Mouse (Mus musculus) CD4-positive, CD25-positive, alpha-beta regulatory T cell, adult 2 months (primary cell): ENCODE results near the gene Socs2.

ENCODE experiments used
- DNase-seq: peaks from one replicate; pipeline ENCODE4 v3.0.0-alpha.2; 2012; ENCODE audit warnings: low read depth, low spot score

The Socs2 gene

GRCm38 (mm10) chr10:95354047-95354446, 62.9 kb downstream of the Socs2 start:
- no peak for DNase-seq

- no peak for DNase-seq
These were observed 68.5 kb downstream of the Socs2 start for GRCm38 (mm10) chr10:95348457-95348856.

GRCm38 (mm10) chr10:95347776-95348175, 69.2 kb downstream of the Socs2 start:
- DNase-seq, result no peak

GRCm38 (mm10) chr10:95342833-95343590, 74.0 kb downstream of the Socs2 start:
- DNase-seq, result no peak

GRCm38 (mm10) chr10:95340676-95341075, 76.3 kb downstream of the Socs2 start:
- DNase-seq, result no peak

GRCm38 (mm10) chr10:95337589-95337988, 79.4 kb downstream of the Socs2 start:
- no peak for DNase-seq

- no peak for DNase-seq
These were observed 80.0 kb downstream of the Socs2 start for GRCm38 (mm10) chr10:95336781-95337544.
